In genomic region chr12:75796510-75796909, GRCm38 (mm10) we compare ENCODE assay signal across 13 mouse cellular contexts. TPM values are rescaled to one million over a fixed set of nuclear protein-coding genes. Genes with fewer than 3 reads are reported as not detected.
DNase-seq lines count a peak whose midpoint lies in the region; ATAC-seq and TF ChIP-seq lines count a peak whose summit lies in the region.
"Had no signal": no experiment of that assay in that cellular context is flagged by ENCODE, and none has a peak within 500 bp of the region (broad histone marks: within the 10 kb centered on the region; RNA-seq: fewer than 3 reads in every experiment).

No protein-coding gene starts in this region.

- H3K27ac ChIP-seq in heart, adult 2 months: no peak overlapping the region
- H3K27ac ChIP-seq in heart, embryonic 11.5 days (ENCODE audit: low read depth, low read length): no peak overlapping the region
- no peak overlapping the region for H3K27ac ChIP-seq in midbrain, embryonic 14.5 days (replicated peaks; ENCODE audit: low read depth, low read length)
- H3K27ac ChIP-seq in midbrain, embryonic 13.5 days: no peak overlapping the region
- H3K27ac ChIP-seq: embryonic facial prominence, embryonic 13.5 days; hindbrain, embryonic 15.5 days; liver, embryonic 15.5 days; neural tube, embryonic 15.5 days had no signal

- peak; percentile 96 for TF ChIP-seq CTCF in heart, adult 2 months (IDR thresholded peaks at IDR 0.05)

- intact Hi-C loops in heart, adult 2 months (cut with DNase I): loop anchor here (1.0 to 10.0 kb wide), 3 partner anchors 97 to 548 kb away; no protein-coding TSS in a partner anchor

- no peaks in the 10 kb centered on the region for H3K79me2 ChIP-seq in heart, adult 2 months (replicated peaks; ENCODE audit: control insufficient read depth, insufficient read depth, low read length)

- no peak overlapping the region for H3K9ac ChIP-seq in heart, adult 2 months (ENCODE audit: low read depth, low read length)
- no peak overlapping the region for H3K9ac ChIP-seq in heart, embryonic 11.5 days (ENCODE audit: low read depth, low read length)
- H3K9ac ChIP-seq in midbrain, embryonic 14.5 days (replicated peaks; ENCODE audit: low read length): no peak overlapping the region
- no peak overlapping the region for H3K9ac ChIP-seq in midbrain, embryonic 13.5 days (replicated peaks)
- H3K9ac ChIP-seq: embryonic facial prominence, embryonic 13.5 days; hindbrain, embryonic 15.5 days; liver, embryonic 15.5 days; neural tube, embryonic 15.5 days had no signal

- no peak overlapping the region for H3K4me3 ChIP-seq in heart, adult 2 months
- no peak overlapping the region for H3K4me3 ChIP-seq in heart, embryonic 11.5 days (ENCODE audit: low read depth, low read length)
- H3K4me3 ChIP-seq in midbrain, embryonic 14.5 days (replicated peaks; ENCODE audit: low read depth, low read length): no peak overlapping the region
- no peak overlapping the region for H3K4me3 ChIP-seq in midbrain, embryonic 13.5 days (replicated peaks)
- H3K4me3 ChIP-seq: embryonic facial prominence, embryonic 13.5 days; hindbrain, embryonic 15.5 days; liver, embryonic 15.5 days; neural tube, embryonic 15.5 days had no signal

- WGBS in heart, adult 2 months: 89% methylated on average over 2 of the region's 2 CpGs
- WGBS in heart, embryonic 11.5 days (ENCODE audit: insufficient replicate concordance): 67% methylated on average over 2 of the region's 2 CpGs
- WGBS in midbrain, embryonic 14.5 days: 78% methylated on average over 2 of the region's 2 CpGs
- WGBS in midbrain, embryonic 13.5 days: 82% methylated on average over 2 of the region's 2 CpGs

- H3K4me2 ChIP-seq in heart, embryonic 11.5 days: no peak overlapping the region
- no peak overlapping the region for H3K4me2 ChIP-seq in midbrain, embryonic 14.5 days (ENCODE audit: low read length)
- H3K4me2 ChIP-seq in midbrain, embryonic 13.5 days (replicated peaks): no peak overlapping the region
- H3K4me2 ChIP-seq: embryonic facial prominence, embryonic 13.5 days; hindbrain, embryonic 15.5 days; liver, embryonic 15.5 days; neural tube, embryonic 15.5 days had no signal

- H3K36me3 ChIP-seq in heart, adult 2 months (ENCODE audit: control insufficient read depth, insufficient read depth, low read length): no peaks in the 10 kb centered on the region
- no peaks in the 10 kb centered on the region for H3K36me3 ChIP-seq in heart, embryonic 11.5 days (ENCODE audit: control insufficient read depth, insufficient read depth, low read length)
- no peaks in the 10 kb centered on the region for H3K36me3 ChIP-seq in midbrain, embryonic 14.5 days (ENCODE audit: control insufficient read depth, insufficient read depth, low read length)
- H3K36me3 ChIP-seq in midbrain, embryonic 13.5 days: no peaks in the 10 kb centered on the region
- H3K36me3 ChIP-seq: embryonic facial prominence, embryonic 13.5 days; hindbrain, embryonic 15.5 days; liver, embryonic 15.5 days; neural tube, embryonic 15.5 days had no signal

- H3K4me1 ChIP-seq in heart, adult 2 months (ENCODE audit: control insufficient read depth, insufficient read depth, low read length): no peaks in the 10 kb centered on the region
- peaks cover 3% of the 10 kb centered on the region; the same call in 1 of the 2 replicates for H3K4me1 ChIP-seq in heart, embryonic 11.5 days (ENCODE audit: control insufficient read depth, insufficient read depth, low read length)
- H3K4me1 ChIP-seq in midbrain, embryonic 14.5 days (ENCODE audit: control insufficient read depth, insufficient read depth, low read length): no peaks in the 10 kb centered on the region
- H3K4me1 ChIP-seq in midbrain, embryonic 13.5 days (replicated peaks): no peaks in the 10 kb centered on the region
- H3K4me1 ChIP-seq: embryonic facial prominence, embryonic 13.5 days; hindbrain, embryonic 15.5 days; liver, embryonic 15.5 days; neural tube, embryonic 15.5 days had no signal

- no peaks in the 10 kb centered on the region for H3K9me3 ChIP-seq in heart, embryonic 11.5 days (replicated peaks; ENCODE audit: control insufficient read depth, low read length)
- H3K9me3 ChIP-seq in midbrain, embryonic 14.5 days (ENCODE audit: control insufficient read depth, low read length): no peaks in the 10 kb centered on the region
- H3K9me3 ChIP-seq in midbrain, embryonic 13.5 days: no peaks in the 10 kb centered on the region
- H3K9me3 ChIP-seq: embryonic facial prominence, embryonic 13.5 days; hindbrain, embryonic 15.5 days; liver, embryonic 15.5 days; neural tube, embryonic 15.5 days had no signal

- TF ChIP-seq EP300 in heart, adult 2 months (IDR thresholded peaks at IDR 0.05; ENCODE audit: insufficient read depth, low read depth, low read length): 0 out of 2 replicates have a peak, but pooled peaks have one; percentile 46

- ATAC-seq in heart, embryonic 11.5 days (replicated peaks; ENCODE audit: insufficient number of reproducible peaks, low FRiP score, low TSS enrichment): no peak
- no peak for ATAC-seq in midbrain, embryonic 14.5 days (ENCODE audit: low FRiP score, low TSS enrichment)
- ATAC-seq in midbrain, embryonic 13.5 days: no peak
- ATAC-seq in cerebellum, adult (ENCODE audit: insufficient number of reproducible peaks, low FRiP score, low TSS enrichment): no peak

- H3K27me3 ChIP-seq in heart, adult 2 months (ENCODE audit: control insufficient read depth, insufficient read depth, low read length): no peaks in the 10 kb centered on the region
- H3K27me3 ChIP-seq in heart, embryonic 11.5 days (ENCODE audit: control insufficient read depth, insufficient read depth, low read length): no peaks in the 10 kb centered on the region
- no peaks in the 10 kb centered on the region for H3K27me3 ChIP-seq in midbrain, embryonic 14.5 days (ENCODE audit: control insufficient read depth, insufficient read depth, low read length)
- no peaks in the 10 kb centered on the region for H3K27me3 ChIP-seq in midbrain, embryonic 13.5 days
- H3K27me3 ChIP-seq: embryonic facial prominence, embryonic 13.5 days; hindbrain, embryonic 15.5 days; liver, embryonic 15.5 days; neural tube, embryonic 15.5 days had no signal

- DNase-seq in heart, adult 2 months: peak in 1 of 2 experiments; percentile 25
- peak; percentile 51 for DNase-seq in midbrain, embryonic 14.5 days
- DNase-seq in brain, adult 2 months (ENCODE audit: low read depth, low spot score): peak; percentile 46
- DNase-seq in lung, postnatal 36 days: peak; percentile 69
- no peak for DNase-seq in urinary bladder, adult 2 months (ENCODE audit: low spot score)
- DNase-seq: thymus, postnatal 25 days had no signal

- no peak for TF ChIP-seq POLR2A in heart, adult 2 months (IDR thresholded peaks at IDR 0.05; ENCODE audit: insufficient read depth, low read depth, low read length)

RNA-seq across cellular contexts. Expression of gene Syne2, which starts 21.4 kb away (rescaled TPM):
- total RNA-seq in heart, adult 2 months (2021): 10 to 100 TPM; 33.1 to 33.6 TPM
- 21.7 and 30.3 TPM in 2 replicates for polyA plus RNA-seq in heart, adult 2 months (2012; rRNA removed)
- 45.2 and 64.1 TPM in 2 replicates for polyA plus RNA-seq in heart, embryonic 11.5 days (2014; fragmentation: Nextera tagmentation; extraction: Ambion mirVana)
- 45.0 and 63.5 TPM in 2 replicates for polyA plus RNA-seq in midbrain, embryonic 14.5 days (2014; fragmentation: Nextera tagmentation; extraction: Ambion mirVana)
- 74.5 and 84.4 TPM in 2 replicates for polyA plus RNA-seq in midbrain, embryonic 13.5 days (2015; fragmentation: Nextera tagmentation; extraction: Ambion mirVana)
- polyA plus RNA-seq in urinary bladder, adult 2 months (2012; rRNA removed): 56.9 and 59.7 TPM in 2 replicates
